Mouse (Mus musculus): ENCODE data around the gene Nrxn2. TPM values are rescaled to one million over a fixed set of nuclear protein-coding genes. Genes with fewer than 3 reads are reported as not detected.

Nrxn2 gene
- polyA plus RNA-seq, 1 experiment from 2014 or later: 1.4 TPM

- H3K4me2 ChIP-seq (replicated peaks; ENCODE audit: low read depth): no peak overlapping the region
- no peaks in the 10 kb centered on the region; the same call in none of the 2 replicates for H3K4me1 ChIP-seq (replicated peaks; ENCODE audit: control insufficient read depth, insufficient read depth, low read length)
- TF ChIP-seq CTCF (IDR thresholded peaks at IDR 0.05; ENCODE audit: low read depth): no peak
- no peak overlapping the region for H3K27ac ChIP-seq (ENCODE audit: low read depth, low read length)
- no peak for ATAC-seq
- WGBS: 70% methylated on average over 9 of the region's 9 CpGs
- H3K27me3 ChIP-seq (replicated peaks; ENCODE audit: control insufficient read depth, insufficient read depth, low read length): no peaks in the 10 kb centered on the region
- no peak overlapping the region for H3K9ac ChIP-seq (ENCODE audit: low read depth, low read length)
- H3K4me3 ChIP-seq (ENCODE audit: low read depth, low read length): no peak overlapping the region
- H3K36me3 ChIP-seq (ENCODE audit: control insufficient read depth, insufficient read depth): no peaks in the 10 kb centered on the region
- H3K9me3 ChIP-seq (ENCODE audit: control insufficient read depth): no peaks in the 10 kb centered on the region
Observed at GRCm38 (mm10) chr19:6386234-6386633, 32.3 kb upstream of the Nrxn2 start.

GRCm38 (mm10) chr19:6388006-6388405 is 30.5 kb upstream of the Nrxn2 start:
- Histone ChIP-seq H3K4me3 (ENCODE audit: low read depth, low read length) (no peak overlapping the region), H3K9ac (ENCODE audit: low read depth, low read length) (no peak overlapping the region), H3K27ac (ENCODE audit: low read depth, low read length) (no peak overlapping the region), H3K9me3 (ENCODE audit: control insufficient read depth) (no peaks in the 10 kb centered on the region), H3K36me3 (ENCODE audit: control insufficient read depth, insufficient read depth) (no peaks in the 10 kb centered on the region; the same call in 1 of the 2 replicates), H3K27me3 (replicated peaks; ENCODE audit: control insufficient read depth, insufficient read depth, low read length) (no peaks in the 10 kb centered on the region), H3K4me2 (replicated peaks; ENCODE audit: low read depth) (no peak overlapping the region), H3K4me1 (replicated peaks; ENCODE audit: control insufficient read depth, insufficient read depth, low read length) (no peaks in the 10 kb centered on the region; the same call in none of the 2 replicates)
- no peak for ATAC-seq
- WGBS: 85% methylated on average over 13 of the region's 13 CpGs
- peak; percentile 26; the same call in 1 of the 2 replicates for TF ChIP-seq CTCF (IDR thresholded peaks at IDR 0.05; ENCODE audit: low read depth)

GRCm38 (mm10) chr19:6389803-6390202 is 28.7 kb upstream of the Nrxn2 start:
- H3K9ac ChIP-seq (ENCODE audit: low read depth, low read length): 0 out of 2 replicates have a peak overlapping the region, but pooled peaks have one; percentile 17

GRCm38 (mm10) chr19:6390251-6390650 is 28.3 kb upstream of the Nrxn2 start:
- Histone ChIP-seq H3K4me2 (replicated peaks; ENCODE audit: low read depth) (peak overlapping the region; percentile 72), H3K4me3 (ENCODE audit: low read depth, low read length) (no peak overlapping the region; the same call in 1 of the 2 replicates), H3K9me3 (ENCODE audit: control insufficient read depth) (no peaks in the 10 kb centered on the region), H3K9ac (ENCODE audit: low read depth, low read length) (no peak overlapping the region), H3K27ac (ENCODE audit: low read depth, low read length) (no peak overlapping the region), H3K27me3 (replicated peaks; ENCODE audit: control insufficient read depth, insufficient read depth, low read length) (no peaks in the 10 kb centered on the region), H3K4me1 (replicated peaks; ENCODE audit: control insufficient read depth, insufficient read depth, low read length) (no peaks in the 10 kb centered on the region; the same call in 1 of the 2 replicates), H3K36me3 (ENCODE audit: control insufficient read depth, insufficient read depth) (no peaks in the 10 kb centered on the region; the same call in 1 of the 2 replicates)
- 43% methylated on average over 6 of the region's 6 CpGs for WGBS
- TF ChIP-seq CTCF (IDR thresholded peaks at IDR 0.05; ENCODE audit: low read depth): no peak
- no peak for ATAC-seq

More at GRCm38 (mm10) chr19:6389803-6390202, 28.7 kb upstream of the Nrxn2 start:
- H3K27me3 ChIP-seq (replicated peaks; ENCODE audit: control insufficient read depth, insufficient read depth, low read length): no peaks in the 10 kb centered on the region
- H3K27ac ChIP-seq (ENCODE audit: low read depth, low read length): no peak overlapping the region
- peak; percentile 29; the same call in 1 of the 2 replicates for ATAC-seq
- WGBS: 10% methylated on average over 16 of the region's 16 CpGs
- H3K36me3 ChIP-seq (ENCODE audit: control insufficient read depth, insufficient read depth): no peaks in the 10 kb centered on the region; the same call in 1 of the 2 replicates
- TF ChIP-seq CTCF (IDR thresholded peaks at IDR 0.05; ENCODE audit: low read depth): no peak
- no peaks in the 10 kb centered on the region for H3K9me3 ChIP-seq (ENCODE audit: control insufficient read depth)
- H3K4me1 ChIP-seq (replicated peaks; ENCODE audit: control insufficient read depth, insufficient read depth, low read length): no peaks in the 10 kb centered on the region; the same call in 1 of the 2 replicates
- peak overlapping the region; percentile 72 for H3K4me2 ChIP-seq (replicated peaks; ENCODE audit: low read depth)
- H3K4me3 ChIP-seq (ENCODE audit: low read depth, low read length): peak overlapping the region; percentile 28

- no peak for ATAC-seq
- H3K9ac ChIP-seq (ENCODE audit: low read depth, low read length): no peak overlapping the region
- no peaks in the 10 kb centered on the region; the same call in 1 of the 2 replicates for H3K36me3 ChIP-seq (ENCODE audit: control insufficient read depth, insufficient read depth)
- peak; percentile 46 for TF ChIP-seq CTCF (IDR thresholded peaks at IDR 0.05; ENCODE audit: low read depth)
- no peaks in the 10 kb centered on the region; the same call in 1 of the 2 replicates for H3K4me1 ChIP-seq (replicated peaks; ENCODE audit: control insufficient read depth, insufficient read depth, low read length)
- H3K27me3 ChIP-seq (replicated peaks; ENCODE audit: control insufficient read depth, insufficient read depth, low read length): 0 out of 2 replicates have a peak, but pooled peaks cover 3% of the 10 kb centered on the region
- no peak overlapping the region for H3K27ac ChIP-seq (ENCODE audit: low read depth, low read length)
- no peak overlapping the region for H3K4me3 ChIP-seq (ENCODE audit: low read depth, low read length)
- H3K4me2 ChIP-seq (replicated peaks; ENCODE audit: low read depth): no peak overlapping the region
- no peaks in the 10 kb centered on the region for H3K9me3 ChIP-seq (ENCODE audit: control insufficient read depth)
- 92% methylated on average over 14 of the region's 14 CpGs for WGBS
Observed at GRCm38 (mm10) chr19:6392743-6393393, 25.7 kb upstream of the Nrxn2 start.

GRCm38 (mm10) chr19:6393637-6394036 is 24.9 kb upstream of the Nrxn2 start:
- H3K4me2 ChIP-seq (replicated peaks; ENCODE audit: low read depth): no peak overlapping the region
- 0 out of 2 replicates have a peak, but pooled peaks cover 5% of the 10 kb centered on the region for H3K27me3 ChIP-seq (replicated peaks; ENCODE audit: control insufficient read depth, insufficient read depth, low read length)
- H3K9ac ChIP-seq (ENCODE audit: low read depth, low read length): no peak overlapping the region
- no peak for ATAC-seq
- 92% methylated on average over 16 of the region's 16 CpGs for WGBS
- H3K27ac ChIP-seq (ENCODE audit: low read depth, low read length): no peak overlapping the region
- TF ChIP-seq CTCF (IDR thresholded peaks at IDR 0.05; ENCODE audit: low read depth): no peak
- H3K36me3 ChIP-seq (ENCODE audit: control insufficient read depth, insufficient read depth): no peaks in the 10 kb centered on the region; the same call in 1 of the 2 replicates
- peaks cover under 1% of the 10 kb centered on the region; the same call in 1 of the 2 replicates for H3K4me1 ChIP-seq (replicated peaks; ENCODE audit: control insufficient read depth, insufficient read depth, low read length)
- H3K9me3 ChIP-seq (ENCODE audit: control insufficient read depth): no peaks in the 10 kb centered on the region
- H3K4me3 ChIP-seq (ENCODE audit: low read depth, low read length): no peak overlapping the region

Measured in intestine, postnatal 0 days (tissue).